Mouse (Mus musculus) lung, embryonic 16.5 days (tissue): ENCODE measurements around the gene Sec16b. TPM values are rescaled to one million over a fixed set of nuclear protein-coding genes. Genes with fewer than 3 reads are reported as not detected.
A peak's percentile ranks its signal among the peaks of the same experiment; 100 is the strongest.

Experiments used
- ATAC-seq: fragments of 200-750 bp; cut with Nextera tagmentation; 2 replicates; pipeline ENCODE4 v1.8.0; 2017; ENCODE audit warnings: low read depth, mild to moderate bottlenecking, moderate library complexity
- H3K27ac ChIP-seq: fragments of 300-500 bp; sonication (generic); 2 replicates; pipeline ENCODE4 v1.5.1; 2014; ENCODE audit warnings: mild to moderate bottlenecking, control low read depth, low read length
- H3K27me3 ChIP-seq: fragments of 300-500 bp; sonication (generic); 2 replicates; pipeline ENCODE4 v1.6.1; 2014; ENCODE audit warnings: low read depth, low read length, mixed read lengths; ENCODE audit not compliant: control insufficient read depth, insufficient read depth
- H3K36me3 ChIP-seq: fragments of 300-500 bp; sonication (generic); 2 replicates; pipeline ENCODE4 v1.6.1; 2014; ENCODE audit warnings: low read length; ENCODE audit not compliant: control insufficient read depth, insufficient read depth
- H3K4me1 ChIP-seq: fragments of 300-500 bp; sonication (generic); replicated peaks from 2 replicates; pipeline ENCODE4 v1.6.1; 2014; ENCODE audit warnings: low read length, mixed read lengths; ENCODE audit not compliant: control insufficient read depth, insufficient read depth
- H3K4me2 ChIP-seq: fragments of 300-500 bp; sonication (generic); 2 replicates; pipeline ENCODE4 v1.6.1; 2014; ENCODE audit warnings: low read depth, low read length, control low read depth
- H3K4me3 ChIP-seq: fragments of 300-500 bp; sonication (generic); 2 replicates; pipeline ENCODE4 v1.5.1; 2014; ENCODE audit warnings: mild to moderate bottlenecking, low read length, control low read depth
- H3K9ac ChIP-seq: fragments of 300-500 bp; sonication (generic); 2 replicates; pipeline ENCODE4 v1.6.1; 2014; ENCODE audit warnings: low read length, control low read depth
- H3K9me3 ChIP-seq: fragments of 300-500 bp; sonication (generic); 2 replicates; pipeline ENCODE4 v1.6.1; 2016; ENCODE audit warnings: low read length; ENCODE audit not compliant: control insufficient read depth
- WGBS: fragments of 180-500 bp; shearing (Covaris S2); extraction: QIAGEN DNeasy Blood & Tissue Kit; methylation state at CpG from one replicate; pipeline ENCODE4 v1.1.7; 2014; 5-methylcytosine and 5-hydroxymethylcytosine counted together
- polyA plus RNA-seq: library from polyadenylated mRNA; unstranded; fragments of >200 nt; fragmentation: Nextera tagmentation; extraction: Ambion mirVana; gene quantifications from 2 replicates; pipeline ENCODE4 v1.2.1, GENCODE M21; 2015

The Sec16b gene
- polyA plus RNA-seq, 1 experiment from 2014 or later: 3.0 TPM

- H3K4me1 ChIP-seq: no peaks in the 10 kb centered on the region
- WGBS: 81% methylated on average over 8 of the region's 8 CpGs
- H3K4me2 ChIP-seq: no peak overlapping the region
- no peak for ATAC-seq
- no peak overlapping the region for H3K9ac ChIP-seq
- no peaks in the 10 kb centered on the region for H3K27me3 ChIP-seq
- no peaks in the 10 kb centered on the region for H3K9me3 ChIP-seq
- no peak overlapping the region for H3K4me3 ChIP-seq
- H3K27ac ChIP-seq: no peak overlapping the region
- H3K36me3 ChIP-seq: no peaks in the 10 kb centered on the region
These were observed 61.3 kb downstream of the Sec16b start for GRCm38 (mm10) chr1:157567819-157568218.

GRCm38 (mm10) chr1:157569263-157570090 is 62.9 kb downstream of the Sec16b start:
- H3K4me2 ChIP-seq: no peak overlapping the region
- H3K27ac ChIP-seq: no peak overlapping the region
- no peaks in the 10 kb centered on the region for H3K4me1 ChIP-seq
- 70% methylated on average over 5 of the region's 5 CpGs for WGBS
- H3K4me3 ChIP-seq: no peak overlapping the region
- no peak overlapping the region for H3K9ac ChIP-seq
- H3K9me3 ChIP-seq: no peaks in the 10 kb centered on the region
- no peaks in the 10 kb centered on the region for H3K36me3 ChIP-seq
- no peaks in the 10 kb centered on the region for H3K27me3 ChIP-seq
- peak; percentile 54; the same call in 1 of the 2 replicates for ATAC-seq

GRCm38 (mm10) chr1:157575316-157575715 is 68.8 kb downstream of the Sec16b start:
- H3K4me3 ChIP-seq: no peak overlapping the region
- H3K27me3 ChIP-seq: no peaks in the 10 kb centered on the region
- no peak overlapping the region for H3K4me2 ChIP-seq
- H3K4me1 ChIP-seq: no peaks in the 10 kb centered on the region
- 77% methylated on average over 3 of the region's 3 CpGs for WGBS
- no peaks in the 10 kb centered on the region for H3K36me3 ChIP-seq
- H3K9ac ChIP-seq: no peak overlapping the region
- H3K27ac ChIP-seq: no peak overlapping the region
- ATAC-seq: no peak
- no peaks in the 10 kb centered on the region for H3K9me3 ChIP-seq

- ATAC-seq: no peak
- 77% methylated on average over 8 of the region's 8 CpGs for WGBS
- no peaks in the 10 kb centered on the region for H3K4me1 ChIP-seq
- H3K9ac ChIP-seq: no peak overlapping the region
- H3K4me3 ChIP-seq: no peak overlapping the region
- H3K4me2 ChIP-seq: no peak overlapping the region
- no peaks in the 10 kb centered on the region for H3K36me3 ChIP-seq
- H3K27me3 ChIP-seq: no peaks in the 10 kb centered on the region
- H3K9me3 ChIP-seq: no peaks in the 10 kb centered on the region
- H3K27ac ChIP-seq: no peak overlapping the region
These were observed 71.8 kb downstream of the Sec16b start for GRCm38 (mm10) chr1:157578336-157578735.

GRCm38 (mm10) chr1:157586556-157586955 is 80.0 kb downstream of the Sec16b start:
- no peak for ATAC-seq
- no peak overlapping the region for H3K4me2 ChIP-seq
- no peaks in the 10 kb centered on the region for H3K27me3 ChIP-seq
- WGBS: 68% methylated on average over 5 of the region's 5 CpGs
- no peak overlapping the region for H3K4me3 ChIP-seq
- no peak overlapping the region for H3K27ac ChIP-seq
- no peaks in the 10 kb centered on the region for H3K9me3 ChIP-seq
- H3K9ac ChIP-seq: no peak overlapping the region
- H3K36me3 ChIP-seq: no peaks in the 10 kb centered on the region
- no peaks in the 10 kb centered on the region for H3K4me1 ChIP-seq

GRCm38 (mm10) chr1:157592039-157592438 is 85.5 kb downstream of the Sec16b start:
- H3K4me1 ChIP-seq: no peaks in the 10 kb centered on the region
- no peak overlapping the region for H3K9ac ChIP-seq
- no peak overlapping the region for H3K4me2 ChIP-seq
- no peaks in the 10 kb centered on the region for H3K36me3 ChIP-seq
- no peaks in the 10 kb centered on the region for H3K9me3 ChIP-seq
- H3K27ac ChIP-seq: no peak overlapping the region
- 44% methylated on average over 2 of the region's 2 CpGs for WGBS
- no peak for ATAC-seq
- no peaks in the 10 kb centered on the region for H3K27me3 ChIP-seq
- no peak overlapping the region for H3K4me3 ChIP-seq

- no peak for ATAC-seq
- Histone ChIP-seq H3K4me3 (no peak overlapping the region), H3K27me3 (no peaks in the 10 kb centered on the region), H3K9me3 (no peaks in the 10 kb centered on the region), H3K4me2 (no peak overlapping the region), H3K27ac (no peak overlapping the region), H3K36me3 (no peaks in the 10 kb centered on the region), H3K4me1 (no peaks in the 10 kb centered on the region), H3K9ac (no peak overlapping the region)
- 51% methylated on average over 5 of the region's 5 CpGs for WGBS
These were observed 88.0 kb downstream of the Sec16b start for GRCm38 (mm10) chr1:157594561-157594960.

GRCm38 (mm10) chr1:157595165-157595564 is 88.6 kb downstream of the Sec16b start:
- WGBS: 61% methylated on average over 9 of the region's 9 CpGs
- H3K9ac ChIP-seq: no peak overlapping the region
- no peak overlapping the region for H3K4me2 ChIP-seq
- no peak for ATAC-seq
- no peaks in the 10 kb centered on the region for H3K27me3 ChIP-seq
- no peaks in the 10 kb centered on the region for H3K9me3 ChIP-seq
- H3K4me1 ChIP-seq: no peaks in the 10 kb centered on the region
- no peaks in the 10 kb centered on the region for H3K36me3 ChIP-seq
- no peak overlapping the region for H3K27ac ChIP-seq
- H3K4me3 ChIP-seq: no peak overlapping the region

- Histone ChIP-seq H3K9me3 (no peaks in the 10 kb centered on the region), H3K27ac (no peak overlapping the region), H3K4me1 (no peaks in the 10 kb centered on the region), H3K9ac (no peak overlapping the region), H3K27me3 (no peaks in the 10 kb centered on the region), H3K4me2 (no peak overlapping the region), H3K36me3 (no peaks in the 10 kb centered on the region), H3K4me3 (no peak overlapping the region)
- WGBS: 15% methylated on average over 5 of the region's 5 CpGs
- no peak for ATAC-seq
These were observed 98.0 kb downstream of the Sec16b start for GRCm38 (mm10) chr1:157604513-157604912.
